Comparison of ENCODE assay signal across 8 mouse cellular contexts in the genomic region with DNA sequence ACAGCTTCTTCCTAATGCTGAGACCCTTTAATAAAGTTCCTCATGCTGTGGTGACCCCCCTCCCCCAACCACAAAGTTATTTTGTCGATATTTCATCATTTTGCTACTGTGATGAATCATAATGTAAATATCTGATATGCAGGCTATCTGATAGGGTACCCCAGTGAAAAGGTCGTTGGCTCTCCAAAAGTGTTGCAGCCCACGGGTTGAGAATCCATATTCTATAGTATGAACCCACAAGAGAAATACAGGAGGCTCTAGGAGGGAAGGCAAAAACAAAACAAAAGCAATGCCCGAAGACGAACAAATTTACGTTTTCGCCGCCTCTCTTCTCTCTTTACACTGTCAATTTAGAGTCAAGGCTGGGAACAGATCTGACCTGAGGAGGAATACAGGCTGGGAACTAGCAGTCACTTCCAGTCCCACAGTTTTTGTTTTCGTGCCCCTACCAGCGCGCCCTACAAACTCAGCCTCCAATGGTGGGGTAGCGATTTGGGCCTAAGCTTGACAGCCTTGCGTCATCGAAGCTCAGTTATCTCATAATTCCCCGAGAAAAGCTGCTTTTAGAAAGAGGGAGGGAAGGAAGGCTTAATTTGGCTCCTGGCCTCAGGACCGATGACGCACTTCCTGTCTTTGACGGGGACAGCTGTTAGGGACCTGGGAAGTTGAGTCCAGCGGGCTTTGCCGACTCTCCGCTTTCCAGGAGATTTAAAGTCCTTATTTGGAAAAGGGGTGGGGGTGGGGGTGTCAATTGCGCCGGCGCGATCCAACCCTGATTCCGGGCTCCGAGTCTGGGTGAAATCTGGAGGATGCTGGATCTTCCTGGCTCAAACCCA. TPM values are rescaled to one million over a fixed set of nuclear protein-coding genes. Genes with fewer than 3 reads are reported as not detected.
DNase-seq lines count a peak whose midpoint lies in the region; ATAC-seq lines count a peak whose summit lies in the region.

No protein-coding gene starts in this region.

- H3K27ac ChIP-seq in heart, embryonic 12.5 days (ENCODE audit: poor library complexity, severe bottlenecking) = peak overlapping the region; percentile 85
- H3K27ac ChIP-seq in kidney, embryonic 16.5 days (ENCODE audit: low read length) = peak overlapping the region; percentile 76

- peak; percentile 92 for ATAC-seq in heart, embryonic 12.5 days (ENCODE audit: insufficient number of reproducible peaks, low FRiP score)
- ATAC-seq in kidney, embryonic 16.5 days (ENCODE audit: low FRiP score, low TSS enrichment) = peak; percentile 98

- no peaks in the 10 kb centered on the region for H3K36me3 ChIP-seq in heart, embryonic 12.5 days
- H3K36me3 ChIP-seq in kidney, embryonic 16.5 days (ENCODE audit: insufficient read depth, low read length) = no peaks in the 10 kb centered on the region

- peak; percentile 53 for DNase-seq in CD4-positive helper T cell, adult 2 months (ENCODE audit: low read depth, low spot score)
- DNase-seq in c-Kit-negative CD71-positive TER-119-positive erythroid progenitor cells, embryonic 14.5 days (ENCODE audit: low read depth, low spot score) = peak; percentile 53
- DNase-seq in fat pad, adult 2 months (ENCODE audit: extremely low read depth, low read depth, low spot score) = peak; percentile 46
- peak; percentile 77 for DNase-seq in liver
- DNase-seq in monocyte, adult 2 months (ENCODE audit: low read depth in 1 of 2, low spot score in 2 of 2) = peak; percentile 4 to 12
- peak; percentile 9 to 23 for DNase-seq in spleen, postnatal 14 days (ENCODE audit: low spot score in 2 of 2)

- no peaks in the 10 kb centered on the region for H3K27me3 ChIP-seq in heart, embryonic 12.5 days (replicated peaks)
- H3K27me3 ChIP-seq in kidney, embryonic 16.5 days (ENCODE audit: insufficient read depth, low read length) = no peaks in the 10 kb centered on the region

- H3K4me1 ChIP-seq in heart, embryonic 12.5 days (replicated peaks) = no peaks in the 10 kb centered on the region; the same call in 1 of the 2 replicates
- peaks cover 7% of the 10 kb centered on the region; the same call in 1 of the 2 replicates for H3K4me1 ChIP-seq in kidney, embryonic 16.5 days (ENCODE audit: insufficient read depth, low read length)

- H3K9ac ChIP-seq in heart, embryonic 12.5 days = peak overlapping the region; percentile 70
- peak overlapping the region; percentile 73 for H3K9ac ChIP-seq in kidney, embryonic 16.5 days (replicated peaks; ENCODE audit: low read length)

- no peaks in the 10 kb centered on the region for H3K9me3 ChIP-seq in heart, embryonic 12.5 days (replicated peaks)
- H3K9me3 ChIP-seq in kidney, embryonic 16.5 days (ENCODE audit: low read length) = no peaks in the 10 kb centered on the region

- WGBS in heart, embryonic 12.5 days = 3% methylated on average over 27 of the region's 27 CpGs
- 4% methylated on average over 26 of the region's 27 CpGs for WGBS in kidney, embryonic 16.5 days

- H3K4me2 ChIP-seq in heart, embryonic 12.5 days = peak overlapping the region; percentile 74
- peak overlapping the region; percentile 72 for H3K4me2 ChIP-seq in kidney, embryonic 16.5 days (replicated peaks; ENCODE audit: low read depth, low read length)

- peak overlapping the region; percentile 54 for H3K4me3 ChIP-seq in heart, embryonic 12.5 days
- H3K4me3 ChIP-seq in kidney, embryonic 16.5 days (ENCODE audit: low read length) = peak overlapping the region; percentile 59

RNA-seq across cellular contexts. Expression of gene Zkscan3, which starts 5.6 kb away (rescaled TPM):
- 71.2 and 72.6 TPM in 2 replicates for polyA plus RNA-seq in heart, embryonic 12.5 days (2016; fragmentation: Nextera tagmentation; extraction: Ambion mirVana)
- 88.0 and 91.8 TPM in 2 replicates for polyA plus RNA-seq in kidney, embryonic 16.5 days (2015; fragmentation: Nextera tagmentation; extraction: Ambion mirVana)

RNA-seq across cellular contexts. Expression of gene Pgbd1, which starts 32.7 kb away (rescaled TPM):
- 2.2 and 3.1 TPM in 2 replicates for polyA plus RNA-seq in heart, embryonic 12.5 days (2016; fragmentation: Nextera tagmentation; extraction: Ambion mirVana)
- 3.8 and 4.7 TPM in 2 replicates for polyA plus RNA-seq in kidney, embryonic 16.5 days (2015; fragmentation: Nextera tagmentation; extraction: Ambion mirVana)

RNA-seq across cellular contexts. Expression of gene Zscan26, which starts 45.3 kb away (rescaled TPM):
- polyA plus RNA-seq in heart, embryonic 12.5 days (2016; fragmentation: Nextera tagmentation; extraction: Ambion mirVana) = 26.8 and 28.1 TPM in 2 replicates
- 22.9 and 32.2 TPM in 2 replicates for polyA plus RNA-seq in kidney, embryonic 16.5 days (2015; fragmentation: Nextera tagmentation; extraction: Ambion mirVana)

RNA-seq across cellular contexts. Expression of gene Zscan12, which starts 45.6 kb away (rescaled TPM):
- polyA plus RNA-seq in heart, embryonic 12.5 days (2016; fragmentation: Nextera tagmentation; extraction: Ambion mirVana) = 8.8 and 9.9 TPM in 2 replicates
- 12.9 and 13.9 TPM in 2 replicates for polyA plus RNA-seq in kidney, embryonic 16.5 days (2015; fragmentation: Nextera tagmentation; extraction: Ambion mirVana)

Comparison
In these comparisons a context has a peak if more than half of its experiments do, and no peak if none do; other contexts are left out.
1. Peak in every context shown above with its lines: DNase-seq, ATAC-seq, H3K4me3 ChIP-seq and H3K27ac ChIP-seq.
2. DNase-seq: peak in every context shown above with its lines; median percentile 77 in liver; 53 in CD4-positive helper T cell, adult 2 months; 53 in c-Kit-negative CD71-positive TER-119-positive erythroid progenitor cells, embryonic 14.5 days; 46 in fat pad, adult 2 months; 16 in spleen, postnatal 14 days; 8 in monocyte, adult 2 months.